Mouse (Mus musculus): ENCODE measurements around the gene 4930474N05Rik.

GRCm38 (mm10) chr14:36100731-36101130 lies 6.0 kb downstream of the 4930474N05Rik start:
- no peak for TF ChIP-seq GATA1 (IDR thresholded peaks at IDR 0.05; ENCODE audit: low read length)
- no peak for TF ChIP-seq TAL1 (IDR thresholded peaks at IDR 0.05; ENCODE audit: low read length)

Data from erythroblast, embryonic 14.5 days (primary cell).